Mouse (Mus musculus): ENCODE measurements at regions not wholly inside any gene's neighbourhood (a gene's known extent, or its start where the extent isn't known, plus 50 kb on each side); places are given as distances from the start of the nearest gene placed in this dataset.

- DNase-seq (ENCODE audit: low spot score): no peak
Measured at GRCm38 (mm10) chr4:131590136-131590535, 248.0 kb downstream of the Ptpru start.

GRCm38 (mm10) chr4:131591456-131591855 is 246.6 kb downstream of the Ptpru start:
- no peak for DNase-seq (ENCODE audit: low spot score)

GRCm38 (mm10) chr4:131597996-131598395 is 240.1 kb downstream of the Ptpru start:
- DNase-seq (ENCODE audit: low spot score): no peak

- no peak for DNase-seq (ENCODE audit: low spot score)
Measured at GRCm38 (mm10) chr4:131614434-131614833, 223.7 kb downstream of the Ptpru start.

- no peak for DNase-seq (ENCODE audit: low spot score)
Measured at GRCm38 (mm10) chr4:131615587-131615986, 222.5 kb downstream of the Ptpru start.

GRCm38 (mm10) chr4:131638105-131638504 is 200.0 kb downstream of the Ptpru start:
- no peak for DNase-seq (ENCODE audit: low spot score)

GRCm38 (mm10) chr4:131656034-131656433 is 182.1 kb downstream of the Ptpru start:
- no peak for DNase-seq (ENCODE audit: low spot score)

- DNase-seq (ENCODE audit: low spot score): peak; percentile 25
Measured at GRCm38 (mm10) chr4:131657922-131658321, 180.2 kb downstream of the Ptpru start.

GRCm38 (mm10) chr4:131660931-131661330 is 177.2 kb downstream of the Ptpru start:
- DNase-seq (ENCODE audit: low spot score): no peak

- DNase-seq (ENCODE audit: low spot score): no peak
Measured at GRCm38 (mm10) chr4:131671784-131672515, 166.1 kb downstream of the Ptpru start.

GRCm38 (mm10) chr4:131677966-131678365 is 160.1 kb downstream of the Ptpru start:
- DNase-seq (ENCODE audit: low spot score): no peak

- DNase-seq (ENCODE audit: low spot score): no peak
Measured at GRCm38 (mm10) chr4:131683176-131683575, 154.9 kb downstream of the Ptpru start.

GRCm38 (mm10) chr4:131685544-131685943 is 152.5 kb downstream of the Ptpru start:
- no peak for DNase-seq (ENCODE audit: low spot score)

GRCm38 (mm10) chr4:131694232-131694631 is 143.9 kb downstream of the Ptpru start:
- no peak for DNase-seq (ENCODE audit: low spot score)

- no peak for DNase-seq (ENCODE audit: low spot score)
Measured at GRCm38 (mm10) chr4:131695941-131696912, 141.9 kb downstream of the Ptpru start.

Measured in ovary, postnatal 14 days (tissue).